Mouse (Mus musculus): ENCODE results near the gene Cdk5rap2. TPM values are rescaled to one million over a fixed set of nuclear protein-coding genes. Genes with fewer than 3 reads are reported as not detected.
A peak's percentile ranks its signal among the peaks of the same experiment; 100 is the strongest.

Gene Cdk5rap2
- total and polyA plus RNA-seq, 2 experiments: 3.0 to 3.6 TPM

DNA sequence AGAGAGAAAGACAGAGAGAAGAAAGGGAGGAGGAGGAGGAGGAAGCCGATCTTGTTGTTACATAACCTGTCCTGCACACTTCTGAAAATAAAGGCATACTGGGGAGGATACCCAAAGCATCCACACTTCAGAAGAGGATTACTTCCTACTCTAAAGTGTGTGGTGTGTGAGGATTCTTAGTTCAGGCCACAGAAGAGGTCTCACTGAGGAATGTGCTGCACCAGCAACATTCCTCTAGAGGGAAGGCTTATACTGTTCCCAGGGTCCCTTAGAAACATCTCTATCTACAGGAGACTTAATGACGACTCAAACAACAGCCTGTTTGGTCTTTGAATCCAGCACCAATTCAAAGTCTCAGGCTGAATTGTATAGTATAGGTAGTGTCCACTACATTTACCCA, 10.0 kb upstream of the Cdk5rap2 start:
- no peak for DNase-seq (ENCODE audit: extremely low read depth, low read depth, low spot score)
- TF ChIP-seq POLR2A (IDR thresholded peaks at IDR 0.05; ENCODE audit: extremely low read depth, insufficient read depth, low read length): no peak
- no peak for TF ChIP-seq CTCF (IDR thresholded peaks at IDR 0.05; ENCODE audit: low read depth, low read length)
- no peaks in the 10 kb centered on the region for H3K4me1 ChIP-seq (ENCODE audit: control insufficient read depth, insufficient read depth, low read length)
- H3K9ac ChIP-seq (ENCODE audit: low read depth, low read length): no peak overlapping the region
- no peak overlapping the region for H3K27ac ChIP-seq (replicated peaks; ENCODE audit: insufficient read depth, low read depth, low read length)
- H3K79me2 ChIP-seq (ENCODE audit: control insufficient read depth, insufficient read depth, low read length): no peaks in the 10 kb centered on the region
- no peak overlapping the region for H3K4me3 ChIP-seq (ENCODE audit: insufficient read depth, low read depth, low read length)
- no peaks in the 10 kb centered on the region for H3K27me3 ChIP-seq (ENCODE audit: control insufficient read depth, insufficient read depth, low read length)
- 68% methylated on average over 2 of the region's 2 CpGs for WGBS
- no peaks in the 10 kb centered on the region for H3K36me3 ChIP-seq (ENCODE audit: control insufficient read depth, insufficient read depth, low read length)

DNA sequence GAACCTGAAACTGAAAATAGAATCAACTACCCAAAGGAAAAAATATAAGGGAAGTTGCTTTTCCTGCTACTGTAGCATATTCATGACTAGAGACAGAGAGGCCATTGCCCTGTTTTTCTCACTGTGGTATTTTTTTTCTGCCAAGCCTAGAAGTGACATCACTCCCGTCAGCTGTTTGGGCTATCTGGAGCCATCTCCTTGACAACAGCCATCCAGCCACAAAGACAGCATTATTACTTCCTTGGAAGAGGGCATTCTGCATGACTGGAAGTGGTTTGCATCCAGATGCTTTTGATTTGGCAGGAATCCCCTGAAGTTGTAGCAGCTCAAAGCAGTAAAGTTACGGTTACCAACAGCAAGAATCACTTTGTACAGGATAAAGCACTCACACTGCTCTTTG, 1.9 kb upstream of the Cdk5rap2 start:
- Histone ChIP-seq H3K4me3 (ENCODE audit: insufficient read depth, low read depth, low read length) (no peak overlapping the region), H3K4me1 (ENCODE audit: control insufficient read depth, insufficient read depth, low read length) (no peaks in the 10 kb centered on the region), H3K27me3 (ENCODE audit: control insufficient read depth, insufficient read depth, low read length) (no peaks in the 10 kb centered on the region), H3K27ac (replicated peaks; ENCODE audit: insufficient read depth, low read depth, low read length) (no peak overlapping the region), H3K9ac (ENCODE audit: low read depth, low read length) (no peak overlapping the region), H3K36me3 (ENCODE audit: control insufficient read depth, insufficient read depth, low read length) (no peaks in the 10 kb centered on the region), H3K79me2 (ENCODE audit: control insufficient read depth, insufficient read depth, low read length) (no peaks in the 10 kb centered on the region)
- TF ChIP-seq CTCF (IDR thresholded peaks at IDR 0.05; ENCODE audit: low read depth, low read length) (no peak), POLR2A (IDR thresholded peaks at IDR 0.05; ENCODE audit: extremely low read depth, insufficient read depth, low read length) (no peak)
- 73% methylated on average over 2 of the region's 2 CpGs for WGBS
- peak; percentile 36 for DNase-seq (ENCODE audit: extremely low read depth, low read depth, low spot score)

DNA sequence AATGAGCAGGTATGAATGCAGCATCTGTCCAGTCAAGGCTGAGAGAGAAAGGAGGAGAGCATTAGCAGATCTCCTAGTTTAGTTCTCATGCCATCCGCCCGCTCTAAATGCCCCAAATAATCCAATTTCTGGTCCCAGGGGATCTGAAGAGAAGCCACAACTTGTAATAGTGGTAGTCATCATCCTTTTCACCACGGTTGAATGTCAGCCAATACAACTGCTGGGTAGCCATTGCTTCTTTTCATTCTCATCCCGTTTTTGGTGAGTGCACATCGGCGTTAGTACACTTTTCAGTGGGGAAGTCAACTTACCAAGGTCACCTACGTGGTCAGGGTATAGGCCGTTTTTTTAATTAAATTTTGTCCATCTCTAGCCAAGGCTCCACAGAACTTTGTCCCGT, 787 bp downstream of the Cdk5rap2 start:
- no peaks in the 10 kb centered on the region for H3K36me3 ChIP-seq (ENCODE audit: control insufficient read depth, insufficient read depth, low read length)
- H3K4me3 ChIP-seq (ENCODE audit: insufficient read depth, low read depth, low read length): peak overlapping the region; percentile 84; the same call in 1 of the 2 replicates
- no peak overlapping the region for H3K9ac ChIP-seq (ENCODE audit: low read depth, low read length)
- H3K27ac ChIP-seq (replicated peaks; ENCODE audit: insufficient read depth, low read depth, low read length): no peak overlapping the region
- TF ChIP-seq CTCF (IDR thresholded peaks at IDR 0.05; ENCODE audit: low read depth, low read length) (no peak), POLR2A (IDR thresholded peaks at IDR 0.05; ENCODE audit: extremely low read depth, insufficient read depth, low read length) (no peak)
- WGBS: 24% methylated on average over 9 of the region's 9 CpGs
- DNase-seq (ENCODE audit: extremely low read depth, low read depth, low spot score): no peak
- no peaks in the 10 kb centered on the region for H3K4me1 ChIP-seq (ENCODE audit: control insufficient read depth, insufficient read depth, low read length)
- H3K79me2 ChIP-seq (ENCODE audit: control insufficient read depth, insufficient read depth, low read length): no peaks in the 10 kb centered on the region
- no peaks in the 10 kb centered on the region for H3K27me3 ChIP-seq (ENCODE audit: control insufficient read depth, insufficient read depth, low read length)

DNA sequence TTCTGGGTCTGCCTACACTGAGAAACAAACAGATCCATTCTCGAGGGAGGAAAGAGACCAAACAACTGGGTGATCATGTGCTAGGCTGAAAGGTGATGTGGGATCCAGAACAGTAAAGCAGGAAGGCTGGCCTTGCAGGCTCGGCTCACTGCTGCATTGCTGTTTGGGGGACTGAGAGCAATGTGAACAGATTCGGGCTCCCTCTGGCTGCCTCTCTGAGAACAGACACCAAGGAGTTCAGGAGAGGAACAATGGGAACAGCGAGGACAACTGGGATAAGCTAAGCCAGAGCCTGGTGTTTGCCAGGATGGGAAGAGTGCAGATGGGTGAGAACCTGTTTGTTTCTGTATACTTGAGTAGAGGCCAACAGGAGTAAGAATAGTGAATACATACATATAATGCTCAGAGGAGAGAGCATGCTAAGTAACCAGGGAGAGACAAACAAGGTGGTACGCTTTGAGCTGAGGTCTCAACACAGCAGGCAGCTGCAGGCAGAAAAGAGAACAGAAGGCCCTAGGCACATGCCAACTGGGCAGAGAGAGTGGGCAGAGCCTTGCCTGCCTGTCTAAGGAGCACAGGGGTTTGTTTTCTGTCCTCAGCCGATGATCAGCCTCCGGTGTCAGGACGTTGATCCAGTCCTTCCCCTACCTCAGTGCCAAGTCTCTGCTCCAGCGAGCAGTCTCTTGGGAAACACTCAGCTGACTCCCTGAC, 8.0 kb downstream of the Cdk5rap2 start:
- Histone ChIP-seq H3K4me3 (ENCODE audit: insufficient read depth, low read depth, low read length) (no peak overlapping the region), H3K4me1 (ENCODE audit: control insufficient read depth, insufficient read depth, low read length) (no peaks in the 10 kb centered on the region), H3K27me3 (ENCODE audit: control insufficient read depth, insufficient read depth, low read length) (no peaks in the 10 kb centered on the region), H3K9ac (ENCODE audit: low read depth, low read length) (no peak overlapping the region), H3K27ac (replicated peaks; ENCODE audit: insufficient read depth, low read depth, low read length) (no peak overlapping the region), H3K36me3 (ENCODE audit: control insufficient read depth, insufficient read depth, low read length) (no peaks in the 10 kb centered on the region), H3K79me2 (ENCODE audit: control insufficient read depth, insufficient read depth, low read length) (no peaks in the 10 kb centered on the region)
- 78% methylated on average over 9 of the region's 9 CpGs for whole genome bisulfite sequencing
- TF ChIP-seq CTCF (IDR thresholded peaks at IDR 0.05; ENCODE audit: low read depth, low read length): 0 out of 2 replicates have a peak, but pooled peaks have one; percentile 10
- TF ChIP-seq POLR2A (IDR thresholded peaks at IDR 0.05; ENCODE audit: extremely low read depth, insufficient read depth, low read length): no peak
- no peak for DNase-seq (ENCODE audit: extremely low read depth, low read depth, low spot score)

DNA sequence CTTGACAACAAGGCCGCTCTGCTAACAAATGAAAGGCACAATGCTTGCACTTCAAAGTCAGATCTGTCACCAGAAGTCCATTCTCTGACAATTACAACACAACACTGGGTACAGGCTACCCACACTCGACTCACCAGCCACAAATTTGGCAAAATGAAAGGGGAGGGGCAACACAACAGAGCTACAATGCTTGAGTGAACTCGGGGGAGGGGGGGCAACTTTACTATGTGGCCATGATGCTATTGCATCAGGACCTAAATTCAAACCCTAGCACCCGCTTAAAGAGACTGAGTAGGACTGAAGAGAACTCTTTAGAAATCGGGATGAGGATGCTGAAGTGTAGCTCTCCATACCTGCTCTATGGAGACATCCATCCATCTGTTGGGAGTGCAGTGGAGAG, 10.8 kb downstream of the Cdk5rap2 start:
- TF ChIP-seq CTCF (IDR thresholded peaks at IDR 0.05; ENCODE audit: low read depth, low read length) (no peak), POLR2A (IDR thresholded peaks at IDR 0.05; ENCODE audit: extremely low read depth, insufficient read depth, low read length) (no peak)
- H3K27me3 ChIP-seq (ENCODE audit: control insufficient read depth, insufficient read depth, low read length): no peaks in the 10 kb centered on the region
- H3K36me3 ChIP-seq (ENCODE audit: control insufficient read depth, insufficient read depth, low read length): no peaks in the 10 kb centered on the region
- H3K27ac ChIP-seq (replicated peaks; ENCODE audit: insufficient read depth, low read depth, low read length): no peak overlapping the region
- no peak overlapping the region for H3K9ac ChIP-seq (ENCODE audit: low read depth, low read length)
- 93% methylated on average over 5 of the region's 5 CpGs for WGBS
- no peak overlapping the region for H3K4me3 ChIP-seq (ENCODE audit: insufficient read depth, low read depth, low read length)
- H3K79me2 ChIP-seq (ENCODE audit: control insufficient read depth, insufficient read depth, low read length): no peaks in the 10 kb centered on the region
- no peak for DNase-seq (ENCODE audit: extremely low read depth, low read depth, low spot score)
- H3K4me1 ChIP-seq (ENCODE audit: control insufficient read depth, insufficient read depth, low read length): no peaks in the 10 kb centered on the region

DNA sequence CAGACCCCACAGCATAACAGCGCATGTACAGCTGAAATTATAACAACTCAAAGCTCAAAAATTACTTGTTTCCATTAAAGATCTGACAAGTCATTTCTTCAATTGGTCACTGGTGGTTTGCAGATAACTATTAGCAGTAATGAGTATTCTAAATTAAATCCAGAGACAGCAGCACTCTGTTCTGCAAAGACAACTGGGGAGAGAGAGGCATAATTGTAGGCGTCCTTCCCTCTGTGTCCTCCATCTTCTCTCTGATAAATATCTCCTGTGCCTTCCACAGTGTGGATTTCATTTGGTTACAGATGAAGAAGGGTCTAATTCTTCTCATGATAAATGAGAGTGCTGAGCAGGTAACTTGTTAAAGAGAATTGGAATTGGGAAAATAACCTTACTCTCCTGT, 11.2 kb downstream of the Cdk5rap2 start:
- 98% methylated on average over 2 of the region's 2 CpGs for WGBS
- no peak for TF ChIP-seq CTCF (IDR thresholded peaks at IDR 0.05; ENCODE audit: low read depth, low read length)
- no peak for TF ChIP-seq POLR2A (IDR thresholded peaks at IDR 0.05; ENCODE audit: extremely low read depth, insufficient read depth, low read length)

More for the DNA sequence above, 11.2 kb downstream of the Cdk5rap2 start:
- no peak overlapping the region for H3K9ac ChIP-seq (ENCODE audit: low read depth, low read length)
- no peaks in the 10 kb centered on the region for H3K36me3 ChIP-seq (ENCODE audit: control insufficient read depth, insufficient read depth, low read length)
- no peak overlapping the region for H3K4me3 ChIP-seq (ENCODE audit: insufficient read depth, low read depth, low read length)
- H3K27ac ChIP-seq (replicated peaks; ENCODE audit: insufficient read depth, low read depth, low read length): no peak overlapping the region
- no peaks in the 10 kb centered on the region for H3K27me3 ChIP-seq (ENCODE audit: control insufficient read depth, insufficient read depth, low read length)
- DNase-seq (ENCODE audit: extremely low read depth, low read depth, low spot score): no peak
- H3K79me2 ChIP-seq (ENCODE audit: control insufficient read depth, insufficient read depth, low read length): no peaks in the 10 kb centered on the region
- H3K4me1 ChIP-seq (ENCODE audit: control insufficient read depth, insufficient read depth, low read length): no peaks in the 10 kb centered on the region

Measured in liver, adult 2 months (tissue).